Mouse (Mus musculus): ENCODE results near the gene Add1. TPM values are rescaled to one million over a fixed set of nuclear protein-coding genes. Genes with fewer than 3 reads are reported as not detected.
A peak's percentile ranks its signal among the peaks of the same experiment; 100 is the strongest.
"Not testable (repeated sequence)": the region's sequence is repeated elsewhere in the genome, so short reads cannot be mapped to it uniquely, and the experiment has no call there.

Add1 gene
- polyA plus RNA-seq, 1 experiment, result 163 TPM

GRCm38 (mm10) chr5:34564291-34564690 lies 9.2 kb upstream of the Add1 start:
- H3K27ac ChIP-seq (ENCODE audit: control insufficient read depth, insufficient read depth, low read depth, low read length, poor library complexity), result no peak overlapping the region
- TF ChIP-seq CTCF (IDR thresholded peaks at IDR 0.05; ENCODE audit: control insufficient read depth, insufficient read depth, low read length) (no peak), POLR2A (IDR thresholded peaks at IDR 0.05; ENCODE audit: borderline replicate concordance, control insufficient read depth, low read depth, low read length) (no peak)
- 73% methylated on average over 4 of the region's 4 CpGs for WGBS

GRCm38 (mm10) chr5:34565545-34566283 lies 7.8 kb upstream of the Add1 start:
- Histone ChIP-seq H3K4me3 (replicated peaks; ENCODE audit: control insufficient read depth, low read depth, low read length) (no peak overlapping the region), H3K4me1 (ENCODE audit: control insufficient read depth, insufficient read depth, low read length) (peaks cover 2% of the 10 kb centered on the region; the same call in 1 of the 2 replicates), H3K27ac (ENCODE audit: control insufficient read depth, insufficient read depth, low read depth, low read length, poor library complexity) (no peak overlapping the region)
- TF ChIP-seq POLR2A (IDR thresholded peaks at IDR 0.05; ENCODE audit: borderline replicate concordance, control insufficient read depth, low read depth, low read length) (no peak), CTCF (IDR thresholded peaks at IDR 0.05; ENCODE audit: control insufficient read depth, insufficient read depth, low read length) (no peak)
- 52% methylated on average over 7 of the region's 7 CpGs for WGBS

More at GRCm38 (mm10) chr5:34564291-34564690, 9.2 kb upstream of the Add1 start:
- H3K4me3 ChIP-seq (replicated peaks; ENCODE audit: control insufficient read depth, low read depth, low read length), result no peak overlapping the region
- H3K4me1 ChIP-seq (ENCODE audit: control insufficient read depth, insufficient read depth, low read length), result peaks cover 2% of the 10 kb centered on the region; the same call in 1 of the 2 replicates

DNA sequence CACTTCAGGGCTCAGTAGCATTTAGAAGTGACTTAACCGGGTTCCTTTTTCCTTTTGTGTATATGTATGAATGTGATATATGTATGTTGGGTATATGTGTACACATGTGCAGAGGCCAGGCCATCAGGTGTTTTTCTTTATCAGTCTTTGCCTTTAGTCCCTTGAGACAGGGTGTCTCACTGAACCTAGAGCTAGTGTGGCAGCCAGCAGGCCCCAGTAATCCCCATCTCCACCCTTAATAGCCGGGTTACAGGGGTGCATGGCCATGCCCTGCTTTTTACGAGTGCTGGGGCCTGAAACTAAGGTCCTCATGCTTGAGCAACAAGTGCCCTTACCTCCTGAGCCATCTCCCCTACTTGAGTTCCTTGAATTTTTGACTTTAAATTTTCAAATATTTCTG lies 1.9 kb upstream of the Add1 start:
- 68% methylated on average over 3 of the region's 3 CpGs for WGBS
- H3K4me3 ChIP-seq (replicated peaks; ENCODE audit: control insufficient read depth, low read depth, low read length), result no peak overlapping the region
- H3K27ac ChIP-seq (ENCODE audit: control insufficient read depth, insufficient read depth, low read depth, low read length, poor library complexity), result no peak overlapping the region
- peaks cover 2% of the 10 kb centered on the region for H3K4me1 ChIP-seq (ENCODE audit: control insufficient read depth, insufficient read depth, low read length)
- TF ChIP-seq POLR2A (IDR thresholded peaks at IDR 0.05; ENCODE audit: borderline replicate concordance, control insufficient read depth, low read depth, low read length) (no peak), CTCF (IDR thresholded peaks at IDR 0.05; ENCODE audit: control insufficient read depth, insufficient read depth, low read length) (no peak)

- H3K4me1 ChIP-seq (ENCODE audit: control insufficient read depth, insufficient read depth, low read length), result not testable (repeated sequence)
- peak overlapping the region; percentile 96 for H3K27ac ChIP-seq (ENCODE audit: control insufficient read depth, insufficient read depth, low read depth, low read length, poor library complexity)
- WGBS, result 37% methylated on average over 4 of the region's 4 CpGs
- H3K4me3 ChIP-seq (replicated peaks; ENCODE audit: control insufficient read depth, low read depth, low read length), result peak overlapping the region; percentile 83
Measured at GRCm38 (mm10) chr5:34572568-34572967, 896 bp upstream of the Add1 start.

DNA sequence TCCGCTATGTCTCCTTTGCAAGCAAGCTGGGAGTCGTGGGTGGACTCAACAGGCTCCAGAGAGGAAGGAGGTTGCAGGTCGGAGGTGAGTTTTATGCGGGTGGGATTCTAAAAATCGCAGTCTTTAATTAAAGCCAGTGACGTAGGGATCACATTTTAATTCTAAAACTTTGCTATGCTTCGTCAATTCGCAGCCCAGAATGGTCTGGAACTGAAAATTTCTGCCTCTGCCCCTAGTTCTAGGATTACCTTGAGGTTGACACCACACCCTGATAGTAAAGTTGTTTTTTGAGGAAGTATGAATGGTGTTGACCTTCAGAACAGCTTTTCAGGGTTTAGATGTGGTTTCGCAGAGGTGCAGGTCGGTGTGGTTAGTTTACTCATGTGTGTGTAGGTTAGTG lies 1.3 kb downstream of the Add1 start:
- peaks cover 2% of the 10 kb centered on the region for H3K4me1 ChIP-seq (ENCODE audit: control insufficient read depth, insufficient read depth, low read length)

DNA sequence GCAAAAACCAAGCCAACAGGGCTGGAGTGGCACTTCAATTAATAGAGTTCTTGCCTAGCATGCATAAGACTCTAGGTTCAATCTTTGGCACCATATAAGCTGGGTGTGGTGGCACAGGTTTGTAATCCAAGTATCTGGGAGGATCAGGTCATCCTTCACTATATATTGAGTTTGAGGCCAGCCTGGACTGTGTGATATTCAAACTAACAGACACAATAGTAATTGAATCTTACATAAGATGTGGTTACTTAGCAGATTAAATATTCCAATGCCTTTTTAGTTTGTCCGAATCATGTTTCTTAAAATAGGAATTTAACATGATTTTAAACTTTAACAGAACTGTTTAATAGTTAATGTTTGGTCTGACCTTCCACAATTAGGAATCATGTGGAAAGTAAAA lies 2.8 kb downstream of the Add1 start:
- Histone ChIP-seq H3K4me1 (ENCODE audit: control insufficient read depth, insufficient read depth, low read length) (peaks cover 2% of the 10 kb centered on the region), H3K4me3 (replicated peaks; ENCODE audit: control insufficient read depth, low read depth, low read length) (no peak overlapping the region), H3K27ac (ENCODE audit: control insufficient read depth, insufficient read depth, low read depth, low read length, poor library complexity) (no peak overlapping the region)
- no peak for TF ChIP-seq CTCF (IDR thresholded peaks at IDR 0.05; ENCODE audit: control insufficient read depth, insufficient read depth, low read length)
- no peak for TF ChIP-seq POLR2A (IDR thresholded peaks at IDR 0.05; ENCODE audit: borderline replicate concordance, control insufficient read depth, low read depth, low read length)
- 89% methylated on average over 1 of the region's 1 CpGs for WGBS

More for the DNA sequence above, 1.3 kb downstream of the Add1 start:
- TF ChIP-seq CTCF (IDR thresholded peaks at IDR 0.05; ENCODE audit: control insufficient read depth, insufficient read depth, low read length) (no peak), POLR2A (IDR thresholded peaks at IDR 0.05; ENCODE audit: borderline replicate concordance, control insufficient read depth, low read depth, low read length) (no peak)
- peak overlapping the region; percentile 60; the same call in 1 of the 2 replicates for H3K27ac ChIP-seq (ENCODE audit: control insufficient read depth, insufficient read depth, low read depth, low read length, poor library complexity)
- peak overlapping the region; percentile 83 for H3K4me3 ChIP-seq (replicated peaks; ENCODE audit: control insufficient read depth, low read depth, low read length)
- 9% methylated on average over 10 of the region's 10 CpGs for WGBS

DNA sequence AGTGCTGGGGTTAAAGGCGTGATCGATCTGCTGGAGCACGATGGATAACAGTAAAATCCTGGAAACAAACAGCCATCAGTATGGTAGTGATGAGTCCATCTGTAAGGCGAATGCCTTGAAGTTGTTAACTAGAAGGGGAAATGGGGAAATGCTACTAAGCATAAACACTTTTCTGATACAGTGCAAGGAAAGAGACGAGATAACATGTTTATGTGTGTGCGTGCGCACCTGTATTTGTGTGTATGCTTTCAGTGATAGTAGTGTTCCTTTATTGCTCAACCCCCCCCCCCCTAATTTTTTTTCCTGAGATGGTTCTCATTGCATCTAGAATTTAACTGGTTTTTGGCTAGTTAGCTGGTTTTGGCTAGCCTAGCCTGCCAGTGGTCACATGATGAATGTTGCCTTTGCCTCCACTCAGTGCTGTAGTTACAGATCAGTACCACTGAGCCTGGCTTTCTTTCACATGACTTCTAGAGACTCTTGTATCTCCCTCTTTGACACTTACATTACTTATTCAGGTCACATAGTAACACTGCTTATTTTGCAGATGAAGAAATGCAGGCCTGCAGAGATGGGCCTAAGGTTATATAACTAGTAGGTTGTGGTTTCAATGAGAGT lies 4.7 kb downstream of the Add1 start:
- TF ChIP-seq POLR2A (IDR thresholded peaks at IDR 0.05; ENCODE audit: borderline replicate concordance, control insufficient read depth, low read depth, low read length), result no peak
- TF ChIP-seq CTCF (IDR thresholded peaks at IDR 0.05; ENCODE audit: control insufficient read depth, insufficient read depth, low read length), result no peak
- H3K27ac ChIP-seq (ENCODE audit: control insufficient read depth, insufficient read depth, low read depth, low read length, poor library complexity), result no peak overlapping the region
- H3K4me3 ChIP-seq (replicated peaks; ENCODE audit: control insufficient read depth, low read depth, low read length), result no peak overlapping the region
- H3K4me1 ChIP-seq (ENCODE audit: control insufficient read depth, insufficient read depth, low read length), result peaks cover 4% of the 10 kb centered on the region
- WGBS, result 90% methylated on average over 7 of the region's 7 CpGs

GRCm38 (mm10) chr5:34579377-34579776 lies 5.9 kb downstream of the Add1 start:
- Histone ChIP-seq H3K27ac (ENCODE audit: control insufficient read depth, insufficient read depth, low read depth, low read length, poor library complexity) (no peak overlapping the region), H3K4me1 (ENCODE audit: control insufficient read depth, insufficient read depth, low read length) (peaks cover 4% of the 10 kb centered on the region), H3K4me3 (replicated peaks; ENCODE audit: control insufficient read depth, low read depth, low read length) (no peak overlapping the region)
- TF ChIP-seq CTCF (IDR thresholded peaks at IDR 0.05; ENCODE audit: control insufficient read depth, insufficient read depth, low read length) (no peak), POLR2A (IDR thresholded peaks at IDR 0.05; ENCODE audit: borderline replicate concordance, control insufficient read depth, low read depth, low read length) (no peak)
- WGBS, result 66% methylated on average over 3 of the region's 3 CpGs

GRCm38 (mm10) chr5:34581671-34582313 lies 8.3 kb downstream of the Add1 start:
- not testable (repeated sequence) for H3K4me1 ChIP-seq (ENCODE audit: control insufficient read depth, insufficient read depth, low read length); H3K4me3 ChIP-seq (replicated peaks; ENCODE audit: control insufficient read depth, low read depth, low read length)
- 26% methylated on average over 9 of the region's 10 CpGs for WGBS
- H3K27ac ChIP-seq (ENCODE audit: control insufficient read depth, insufficient read depth, low read depth, low read length, poor library complexity), result peak overlapping the region; percentile 80
